12 mouse cellular contexts compared by ENCODE assay signal in the genomic region with DNA sequence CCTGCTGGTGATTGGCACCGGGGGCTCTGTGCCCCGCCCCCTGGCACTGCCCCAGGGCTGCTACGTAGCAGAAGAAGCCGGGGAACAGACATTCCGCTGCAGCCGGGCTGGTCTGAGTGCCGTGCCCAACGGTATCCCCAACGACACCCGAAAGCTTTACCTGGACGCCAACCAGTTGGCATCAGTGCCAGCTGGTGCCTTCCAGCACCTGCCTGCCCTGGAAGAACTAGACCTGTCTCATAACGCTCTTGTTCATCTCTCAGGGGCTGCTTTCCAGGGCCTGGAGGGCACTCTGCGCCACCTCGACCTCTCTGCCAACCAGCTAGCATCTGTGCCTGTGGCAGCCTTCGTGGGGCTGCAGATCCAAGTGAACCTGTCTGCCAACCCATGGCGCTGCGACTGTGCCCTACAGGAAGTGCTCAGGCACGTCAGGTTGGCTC. TPM values are rescaled to one million over a fixed set of nuclear protein-coding genes. Genes with fewer than 3 reads are reported as not detected.
A peak's percentile ranks its signal among the peaks of the same experiment; 100 is the strongest.
DNase-seq lines count a peak whose midpoint lies in the region; ATAC-seq lines count a peak whose summit lies in the region.
"Had no signal": no experiment of that assay in that cellular context is flagged by ENCODE, and none has a peak within 500 bp of the region (broad histone marks: within the 10 kb centered on the region; RNA-seq: fewer than 3 reads in every experiment).

No protein-coding gene starts in this region.

- intact Hi-C loops in heart, postnatal 25 days (cut with DNase I): no loop called here

- H3K27me3 ChIP-seq in heart, embryonic 12.5 days (replicated peaks): peaks cover 27% of the 10 kb centered on the region
- H3K27me3 ChIP-seq in lung, embryonic 16.5 days (ENCODE audit: control insufficient read depth, insufficient read depth, low read depth, low read length): peaks cover 13% of the 10 kb centered on the region

- 64% methylated on average over 18 of the region's 18 CpGs for WGBS in heart, embryonic 12.5 days
- WGBS in lung, embryonic 16.5 days: 52% methylated on average over 18 of the region's 18 CpGs

- no peaks in the 10 kb centered on the region for H3K36me3 ChIP-seq in heart, embryonic 12.5 days
- H3K36me3 ChIP-seq in lung, embryonic 16.5 days (ENCODE audit: control insufficient read depth, insufficient read depth, low read length): no peaks in the 10 kb centered on the region
- H3K36me3 ChIP-seq: liver, embryonic 13.5 days had no signal

- peaks cover 40% of the 10 kb centered on the region for H3K4me1 ChIP-seq in heart, embryonic 12.5 days (replicated peaks)
- H3K4me1 ChIP-seq in lung, embryonic 16.5 days (replicated peaks; ENCODE audit: control insufficient read depth, insufficient read depth, low read length): peaks cover 17% of the 10 kb centered on the region; the same call in 1 of the 2 replicates

- no peak overlapping the region for H3K4me3 ChIP-seq in heart, embryonic 12.5 days
- H3K4me3 ChIP-seq in lung, embryonic 16.5 days (ENCODE audit: low read length): no peak overlapping the region
- H3K4me3 ChIP-seq: liver, embryonic 13.5 days; myocyte had no signal

- DNase-seq in heart, postnatal 25 days (ENCODE audit: low spot score): no peak
- DNase-seq in lung, postnatal 25 days (ENCODE audit: low spot score): no peak
- peak; percentile 75 for DNase-seq in cerebellum, adult 9-10 months
- peak; percentile 32 for DNase-seq in lung, postnatal 36 days
- DNase-seq in thymus, postnatal 14 days: no peak
- DNase-seq: layer of hippocampus, postnatal 36 days; liver, embryonic 13.5 days; thymus, adult 18-20 months had no signal

- H3K27ac ChIP-seq in heart, embryonic 12.5 days (ENCODE audit: poor library complexity, severe bottlenecking): no peak overlapping the region
- H3K27ac ChIP-seq in lung, embryonic 16.5 days (ENCODE audit: low read length): no peak overlapping the region
- H3K27ac ChIP-seq: liver, embryonic 13.5 days had no signal

- H3K9me3 ChIP-seq in heart, embryonic 12.5 days (replicated peaks): no peaks in the 10 kb centered on the region
- no peaks in the 10 kb centered on the region for H3K9me3 ChIP-seq in lung, embryonic 16.5 days (ENCODE audit: control insufficient read depth, low read length)
- H3K9me3 ChIP-seq: liver, embryonic 13.5 days had no signal

- no peak for ATAC-seq in heart, embryonic 12.5 days (ENCODE audit: insufficient number of reproducible peaks, low FRiP score)
- no peak for ATAC-seq in lung, embryonic 16.5 days (ENCODE audit: low read depth)
- no peak for ATAC-seq in frontal cortex, adult (ENCODE audit: low TSS enrichment)

- H3K9ac ChIP-seq in heart, embryonic 12.5 days: peak overlapping the region; percentile 27; the same call in 1 of the 2 replicates
- H3K9ac ChIP-seq in lung, embryonic 16.5 days (ENCODE audit: low read length): no peak overlapping the region
- H3K9ac ChIP-seq: liver, embryonic 13.5 days had no signal

- peak overlapping the region; percentile 31; the same call in 1 of the 2 replicates for H3K4me2 ChIP-seq in heart, embryonic 12.5 days
- peak overlapping the region; percentile 0; the same call in 1 of the 2 replicates for H3K4me2 ChIP-seq in lung, embryonic 16.5 days (ENCODE audit: low read depth, low read length)
- H3K4me2 ChIP-seq: liver, embryonic 13.5 days had no signal

RNA-seq across cellular contexts. Expression of a gene that starts 0.8 kb away (rescaled TPM):
- polyA plus RNA-seq in heart, embryonic 12.5 days (2016; fragmentation: Nextera tagmentation; extraction: Ambion mirVana): not detected in 2 replicates
- not detected for total RNA-seq in heart, postnatal 25 days (2021)
- not detected in 2 replicates for polyA plus RNA-seq in lung, embryonic 16.5 days (2015; fragmentation: Nextera tagmentation; extraction: Ambion mirVana)
- total RNA-seq: layer of hippocampus, postnatal 36 days had no signal
- polyA plus RNA-seq: liver, embryonic 13.5 days; myocyte had no signal

RNA-seq across cellular contexts. Expression of a gene that starts 11.7 kb away (rescaled TPM):
- polyA plus RNA-seq in heart, embryonic 12.5 days (2016; fragmentation: Nextera tagmentation; extraction: Ambion mirVana): 66.9 and 71.0 TPM in 2 replicates
- total RNA-seq in heart, postnatal 25 days (2021): 10 to 100 TPM; 35.6 to 37.8 TPM
- polyA plus RNA-seq in lung, embryonic 16.5 days (2015; fragmentation: Nextera tagmentation; extraction: Ambion mirVana): 50.8 and 51.2 TPM in 2 replicates

RNA-seq across cellular contexts. Expression of a gene that starts 26.6 kb away (rescaled TPM):
- polyA plus RNA-seq in heart, embryonic 12.5 days (2016; fragmentation: Nextera tagmentation; extraction: Ambion mirVana): 0.18 and 0.47 TPM in 2 replicates
- total RNA-seq in heart, postnatal 25 days (2021): 1 to 10 TPM; 7.2 to 7.7 TPM
- polyA plus RNA-seq in lung, embryonic 16.5 days (2015; fragmentation: Nextera tagmentation; extraction: Ambion mirVana): 0.69 and 1.2 TPM in 2 replicates

RNA-seq across cellular contexts. Expression of a gene that starts 27.3 kb away (rescaled TPM):
- polyA plus RNA-seq in heart, embryonic 12.5 days (2016; fragmentation: Nextera tagmentation; extraction: Ambion mirVana): not detected in 2 replicates
- total RNA-seq in heart, postnatal 25 days (2021): 1 to 10 TPM; 2.7 to 3.3 TPM
- polyA plus RNA-seq in lung, embryonic 16.5 days (2015; fragmentation: Nextera tagmentation; extraction: Ambion mirVana): not detected in 2 replicates
- polyA plus RNA-seq: liver, embryonic 13.5 days; myocyte had no signal

RNA-seq across cellular contexts. Expression of a gene that starts 47.7 kb away (rescaled TPM):
- polyA plus RNA-seq in heart, embryonic 12.5 days (2016; fragmentation: Nextera tagmentation; extraction: Ambion mirVana): not detected in 2 replicates
- total RNA-seq in heart, postnatal 25 days (2021): under 1 TPM in 1 of 2 experiments, not detected in 1; 0.31 TPM
- not detected in 2 replicates for polyA plus RNA-seq in lung, embryonic 16.5 days (2015; fragmentation: Nextera tagmentation; extraction: Ambion mirVana)
- total RNA-seq: layer of hippocampus, postnatal 36 days had no signal
- polyA plus RNA-seq: liver, embryonic 13.5 days; myocyte had no signal

Comparison
In these comparisons a context has a peak if more than half of its experiments do, and no peak if none do; other contexts are left out.
1. DNase-seq: peak in cerebellum, adult 9-10 months (single experiment) and lung, postnatal 36 days (single experiment); none in heart, postnatal 25 days (single experiment), lung, postnatal 25 days (single experiment) and thymus, postnatal 14 days (single experiment).